Mouse (Mus musculus) midbrain, postnatal 0 days (tissue): ENCODE results near the gene Ggcx. TPM values are rescaled to one million over a fixed set of nuclear protein-coding genes. Genes with fewer than 3 reads are reported as not detected.
"Not testable (repeated sequence)": the region's sequence is repeated elsewhere in the genome, so short reads cannot be mapped to it uniquely, and the experiment has no call there.

Experiments
- ATAC-seq: fragments of 200-750 bp; cut with Nextera tagmentation; 2 replicates; pipeline ENCODE4 v1.8.0; 2017; ENCODE audit warnings: moderate number of reproducible peaks, mild to moderate bottlenecking, moderate TSS enrichment, moderate library complexity; ENCODE audit not compliant: low FRiP score
- DNase-seq: peaks from one replicate; pipeline ENCODE4 v3.0.0-alpha.2; 2015; ENCODE audit warnings: low spot score
- H3K27ac ChIP-seq: fragments of 300-500 bp; sonication (generic); 2 replicates; pipeline ENCODE4 v1.5.1; 2014; ENCODE audit warnings: low read depth, mild to moderate bottlenecking, low read length, mixed read lengths
- H3K27me3 ChIP-seq: fragments of 300-500 bp; sonication (generic); 2 replicates; pipeline ENCODE4 v1.6.1; 2014; ENCODE audit warnings: low read length, control low read depth, mixed read lengths; ENCODE audit not compliant: insufficient read depth
- H3K36me3 ChIP-seq: fragments of 300-500 bp; sonication (generic); 2 replicates; pipeline ENCODE4 v1.6.1; 2014; ENCODE audit warnings: low read length, control low read depth, mixed read lengths; ENCODE audit not compliant: insufficient read depth
- H3K4me1 ChIP-seq: fragments of 300-500 bp; sonication (generic); 2 replicates; pipeline ENCODE4 v1.6.1; 2014; ENCODE audit warnings: mild to moderate bottlenecking, control low read depth, antibody characterized with exemption, low read length, mixed read lengths; ENCODE audit not compliant: insufficient read depth
- H3K4me2 ChIP-seq: fragments of 300-500 bp; sonication (generic); 2 replicates; pipeline ENCODE4 v1.6.1; 2014; ENCODE audit warnings: low read depth, mild to moderate bottlenecking, low read length, mixed read lengths; ENCODE audit not compliant: poor library complexity, severe bottlenecking
- H3K4me3 ChIP-seq: fragments of 300-500 bp; sonication (generic); 2 replicates; pipeline ENCODE4 v1.5.1; 2014; ENCODE audit warnings: low read depth, mild to moderate bottlenecking, low read length, moderate library complexity
- H3K9ac ChIP-seq: fragments of 300-500 bp; sonication (generic); replicated peaks from 2 replicates; pipeline ENCODE4 v1.6.1; 2014; ENCODE audit warnings: mild to moderate bottlenecking, low read length, moderate library complexity, mixed read lengths; ENCODE audit not compliant: poor library complexity, severe bottlenecking
- H3K9me3 ChIP-seq: fragments of 300-500 bp; sonication (generic); 2 replicates; pipeline ENCODE4 v1.6.1; 2016; ENCODE audit warnings: low read length, control low read depth
- CTCF ChIP-seq: IDR thresholded peaks from 2 replicates; pipeline ENCODE4 v1.5.1; 2016; ENCODE audit warnings: antibody characterized with exemption, mild to moderate bottlenecking
- WGBS: fragments of 180-500 bp; shearing (Covaris S2); extraction: QIAGEN DNeasy Blood & Tissue Kit; methylation state at CpG from one replicate; pipeline ENCODE4 v1.1.7; 2014; 5-methylcytosine and 5-hydroxymethylcytosine counted together
- polyA plus RNA-seq: library from polyadenylated mRNA; unstranded; fragments of >200 nt; fragmentation: Nextera tagmentation; extraction: Ambion mirVana; gene quantifications from 2 replicates; pipeline ENCODE4 v1.2.1, GENCODE M21; 2015
- total RNA-seq: library from RNA; depleted of rRNA; stranded (reverse); fragments of >200 nt; gene quantifications from 2 replicates; pipeline ENCODE4 v1.2.3, GENCODE M21; 2014; rRNA removed

Gene Ggcx
- total and polyA plus RNA-seq, 2 experiments from 2014 or later, result 10.7 to 18.8 TPM

GRCm38 (mm10) chr6:72477621-72478020, 63.5 kb downstream of the Ggcx start:
- TF ChIP-seq CTCF, result no peak
- Histone ChIP-seq H3K4me1 (no peaks in the 10 kb centered on the region), H3K4me3 (no peak overlapping the region), H3K27me3 (no peaks in the 10 kb centered on the region), H3K9ac (no peak overlapping the region), H3K4me2 (no peak overlapping the region), H3K9me3 (no peaks in the 10 kb centered on the region), H3K27ac (no peak overlapping the region), H3K36me3 (no peaks in the 10 kb centered on the region)
- DNase-seq, result no peak
- no peak for ATAC-seq
- 89% methylated on average over 3 of the region's 3 CpGs for WGBS

DNA sequence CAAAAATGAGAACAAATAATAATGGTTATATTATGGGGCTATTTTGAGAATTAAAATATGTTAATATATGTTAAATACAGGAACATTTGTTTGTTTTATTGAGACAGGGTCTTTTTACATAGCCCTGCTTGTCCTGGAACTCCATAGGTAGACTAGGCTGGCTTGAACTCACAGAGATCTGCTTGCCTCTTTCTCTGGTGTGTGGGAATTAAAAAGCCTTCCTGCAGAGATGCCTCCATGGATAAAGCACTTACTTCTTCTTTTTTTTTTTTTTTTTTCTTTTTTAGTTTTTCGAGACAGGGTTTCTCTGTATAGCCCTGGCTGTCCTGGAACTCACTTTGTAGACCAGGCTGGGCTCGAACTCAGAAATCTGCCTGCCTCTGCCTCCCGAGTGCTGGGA, 64.6 kb downstream of the Ggcx start:
- not testable (repeated sequence) for H3K27me3 ChIP-seq, H3K4me1 ChIP-seq, H3K4me2 ChIP-seq, DNase-seq, H3K36me3 ChIP-seq, ATAC-seq, H3K4me3 ChIP-seq, H3K9me3 ChIP-seq, H3K9ac ChIP-seq, H3K27ac ChIP-seq
- WGBS, result 95% methylated on average over 2 of the region's 3 CpGs

- Histone ChIP-seq H3K9me3 (no peaks in the 10 kb centered on the region), H3K36me3 (no peaks in the 10 kb centered on the region), H3K27ac (no peak overlapping the region), H3K4me3 (no peak overlapping the region), H3K4me2 (no peak overlapping the region), H3K27me3 (no peaks in the 10 kb centered on the region), H3K4me1 (no peaks in the 10 kb centered on the region), H3K9ac (no peak overlapping the region)
- ATAC-seq (no peak), DNase-seq (no peak)
- 91% methylated on average over 12 of the region's 12 CpGs for WGBS
- no peak for TF ChIP-seq CTCF
Observed at GRCm38 (mm10) chr6:72479645-72480421, 65.7 kb downstream of the Ggcx start.

DNA sequence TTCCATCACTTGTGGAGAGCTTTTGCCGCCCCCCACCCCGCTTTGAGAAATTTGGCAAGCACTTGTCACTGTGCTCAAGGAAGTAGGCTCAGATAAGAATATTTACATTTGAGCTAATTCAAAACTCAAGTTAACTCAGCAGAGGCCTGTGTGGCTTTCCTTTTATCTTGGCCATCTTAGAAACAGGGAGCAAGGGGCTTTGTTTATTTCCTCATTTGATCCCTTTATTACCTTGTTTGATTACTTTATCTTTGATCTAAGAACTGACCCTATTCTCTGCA, 66.3 kb downstream of the Ggcx start:
- WGBS, result 95% methylated on average over 2 of the region's 2 CpGs
- Histone ChIP-seq H3K27me3 (no peaks in the 10 kb centered on the region), H3K4me3 (no peak overlapping the region), H3K9ac (no peak overlapping the region), H3K4me2 (no peak overlapping the region), H3K36me3 (no peaks in the 10 kb centered on the region), H3K4me1 (no peaks in the 10 kb centered on the region), H3K9me3 (no peaks in the 10 kb centered on the region), H3K27ac (no peak overlapping the region)
- TF ChIP-seq CTCF, result no peak
- no peak for ATAC-seq
- no peak for DNase-seq

Other genes with a start within 250 kb of the Ggcx start
- 1.8 and 3.7 TPM in 2 replicates for gene Atoh8, start 178.7 kb upstream of the Ggcx start, total RNA-seq
- gene Atoh8, start 178.7 kb upstream of the Ggcx start, polyA plus RNA-seq, result 1.9 and 2.3 TPM in 2 replicates
- gene Sftpb, start 109.7 kb upstream of the Ggcx start, total RNA-seq, result 1.9 and 3.0 TPM in 2 replicates
- gene Sftpb, start 109.7 kb upstream of the Ggcx start, polyA plus RNA-seq, result 0.19 and 0.20 TPM in 2 replicates
- 43.7 and 45.3 TPM in 2 replicates for gene Usp39, start 69.1 kb upstream of the Ggcx start, total RNA-seq
- gene Usp39, start 69.1 kb upstream of the Ggcx start, polyA plus RNA-seq, result 34.5 and 35.5 TPM in 2 replicates
- 9.5 and 10.0 TPM in 2 replicates for gene 0610030E20Rik, start 67.0 kb upstream of the Ggcx start, total RNA-seq
- 13.3 and 14.7 TPM in 2 replicates for gene 0610030E20Rik, start 67.0 kb upstream of the Ggcx start, polyA plus RNA-seq
- 23.1 and 28.5 TPM in 2 replicates for gene Tmem150a, start 58.9 kb upstream of the Ggcx start, total RNA-seq
- gene Tmem150a, start 58.9 kb upstream of the Ggcx start, polyA plus RNA-seq, result 12.9 and 14.9 TPM in 2 replicates
- gene Rnf181, start 47.4 kb upstream of the Ggcx start, total RNA-seq, result 64.5 and 87.3 TPM in 2 replicates
- gene Rnf181, start 47.4 kb upstream of the Ggcx start, polyA plus RNA-seq, result 120 and 131 TPM in 2 replicates
- 6.5 and 19.3 TPM in 2 replicates for gene Vamp5, start 33.8 kb upstream of the Ggcx start, total RNA-seq
- gene Vamp5, start 33.8 kb upstream of the Ggcx start, polyA plus RNA-seq, result 14.4 and 14.5 TPM in 2 replicates
- 6.0 and 11.6 TPM in 2 replicates for gene Vamp8, start 23.6 kb upstream of the Ggcx start, total RNA-seq
- 23.7 and 24.8 TPM in 2 replicates for gene Vamp8, start 23.6 kb upstream of the Ggcx start, polyA plus RNA-seq
- gene Mat2a, start 25.2 kb downstream of the Ggcx start, total RNA-seq, result 120 and 150 TPM in 2 replicates
- 279 and 298 TPM in 2 replicates for gene Mat2a, start 25.2 kb downstream of the Ggcx start, polyA plus RNA-seq
- gene Sh2d6, start 107.4 kb downstream of the Ggcx start, total RNA-seq, result 0.28 TPM in 1 of 2 replicates, not detected in the other
- gene Sh2d6, start 107.4 kb downstream of the Ggcx start, polyA plus RNA-seq, result 0.25 and 0.48 TPM in 2 replicates
- gene Capg, start 130.1 kb downstream of the Ggcx start, total RNA-seq, result 6.7 and 12.2 TPM in 2 replicates
- 6.3 and 8.0 TPM in 2 replicates for gene Capg, start 130.1 kb downstream of the Ggcx start, polyA plus RNA-seq
- gene Elmod3, start 184.1 kb downstream of the Ggcx start, total RNA-seq, result 12.5 and 18.3 TPM in 2 replicates
- gene Elmod3, start 184.1 kb downstream of the Ggcx start, polyA plus RNA-seq, result 16.0 and 17.9 TPM in 2 replicates
- gene Retsat, start 184.2 kb downstream of the Ggcx start, total RNA-seq, result 4.4 and 4.5 TPM in 2 replicates
- gene Retsat, start 184.2 kb downstream of the Ggcx start, polyA plus RNA-seq, result 6.8 and 7.5 TPM in 2 replicates
- gene Tgoln1, start 202.7 kb downstream of the Ggcx start, total RNA-seq, result 34.2 and 36.2 TPM in 2 replicates
- 37.7 and 39.2 TPM in 2 replicates for gene Tgoln1, start 202.7 kb downstream of the Ggcx start, polyA plus RNA-seq